Mouse (Mus musculus) ES-Bruce4 (cell line): ENCODE data around the gene Tanc1.

Experiments used
- CTCF ChIP-seq: IDR thresholded peaks from one replicate; pipeline ENCODE4 v1.8.1; 2011; ENCODE audit warnings: low read depth, low read length
- EP300 ChIP-seq: IDR thresholded peaks from 2 replicates; pipeline ENCODE4 v1.6.1; 2011; ENCODE audit warnings: low read depth, low read length; ENCODE audit not compliant: insufficient read depth
- POLR2A ChIP-seq: IDR thresholded peaks from one replicate; pipeline ENCODE4 v1.8.1; 2011; ENCODE audit warnings: low read length; ENCODE audit not compliant: insufficient read depth

GRCm38 (mm10) chr2:59841944-59842343 lies 230.1 kb downstream of the Tanc1 start:
- no peak for TF ChIP-seq POLR2A
- no peak for TF ChIP-seq EP300
- TF ChIP-seq CTCF, result no peak
